Mouse (Mus musculus): ENCODE data around the gene Lgi2.

Gene Lgi2

GRCm38 (mm10) chr5:52565813-52566531, at the start of gene Lgi2:
Gene Lgi2, minus strand, starts transcription at chr5:52566462.
- DNase-seq (ENCODE audit: low spot score): peak; percentile 33

DNA sequence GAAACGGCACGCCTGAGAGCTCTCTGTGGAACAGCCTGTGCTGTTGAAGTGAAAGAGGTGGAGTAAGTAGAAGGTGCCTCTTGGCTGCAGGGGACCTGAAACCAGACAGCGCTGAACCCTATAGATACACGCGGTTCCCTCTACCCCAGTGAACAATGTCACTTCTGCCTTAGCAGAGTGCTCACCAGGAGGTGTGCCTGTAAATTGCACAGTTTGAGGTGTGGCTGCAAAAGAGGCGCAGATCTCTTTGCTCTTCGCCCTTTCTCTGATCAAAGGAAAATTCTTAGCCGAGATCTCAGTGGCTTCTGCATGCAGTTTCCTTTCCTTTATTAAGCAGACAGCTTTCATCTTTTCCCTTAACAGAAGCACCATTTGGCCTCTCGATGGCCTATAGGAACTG, 49.2 kb upstream of the Lgi2 start:
- DNase-seq (ENCODE audit: low spot score): no peak

GRCm38 (mm10) chr5:52614686-52615085, 48.4 kb upstream of the Lgi2 start:
- DNase-seq (ENCODE audit: low spot score): no peak

- no peak for DNase-seq (ENCODE audit: low spot score)
Observed at GRCm38 (mm10) chr5:52612776-52613175, 46.5 kb upstream of the Lgi2 start.

DNA sequence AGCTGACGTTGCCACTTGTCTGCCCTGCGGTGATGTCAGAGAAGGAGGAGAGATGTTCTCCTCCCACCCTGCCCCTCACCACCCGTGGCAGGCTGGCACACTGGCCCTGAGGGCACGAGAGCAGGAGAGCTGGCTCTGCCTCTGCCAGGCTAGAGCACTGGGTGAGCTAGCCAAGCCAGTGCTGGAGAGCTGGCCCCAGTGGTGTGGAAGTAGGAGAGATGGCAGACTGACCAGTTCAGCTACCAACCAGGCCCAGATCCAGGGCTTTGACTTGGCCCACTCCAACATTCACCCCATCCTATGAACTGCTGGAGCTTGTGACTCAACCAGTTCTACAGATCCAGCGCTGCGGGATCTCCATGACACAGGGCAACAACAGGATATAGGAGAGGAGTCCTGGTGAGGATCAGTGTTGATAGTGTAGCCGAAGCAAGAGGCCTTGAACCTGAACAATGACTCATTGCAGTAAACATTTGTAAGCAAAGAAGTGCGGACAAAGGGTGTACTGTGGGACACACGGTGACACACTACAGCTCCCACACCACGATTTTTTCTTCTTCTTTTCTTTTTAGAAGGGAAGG, 45.1 kb upstream of the Lgi2 start:
- no peak for DNase-seq (ENCODE audit: low spot score)

- no peak for DNase-seq (ENCODE audit: low spot score)
Observed at GRCm38 (mm10) chr5:52610306-52610705, 44.0 kb upstream of the Lgi2 start.

DNA sequence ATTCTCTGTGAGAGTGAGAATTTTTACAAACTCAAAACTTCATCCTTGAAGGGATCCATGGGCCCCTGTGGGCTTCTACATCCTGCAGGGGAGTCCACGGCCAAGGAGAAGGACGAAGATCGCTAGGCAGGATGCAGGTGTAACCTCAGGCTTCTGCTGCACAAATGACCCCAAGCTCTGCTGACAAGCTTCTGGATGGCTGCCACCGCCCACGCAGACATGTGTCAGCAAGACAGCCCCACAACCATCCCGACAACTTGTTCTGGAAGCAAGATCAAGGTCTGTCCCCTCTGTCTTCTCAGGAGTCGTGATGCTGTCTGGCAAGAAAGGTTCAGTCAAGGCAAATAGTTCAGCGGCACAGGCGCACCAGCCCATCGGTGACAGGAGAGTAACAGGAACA, 43.4 kb upstream of the Lgi2 start:
- DNase-seq (ENCODE audit: low spot score): no peak

GRCm38 (mm10) chr5:52604582-52605041, 38.4 kb upstream of the Lgi2 start:
- DNase-seq (ENCODE audit: low spot score): no peak

DNA sequence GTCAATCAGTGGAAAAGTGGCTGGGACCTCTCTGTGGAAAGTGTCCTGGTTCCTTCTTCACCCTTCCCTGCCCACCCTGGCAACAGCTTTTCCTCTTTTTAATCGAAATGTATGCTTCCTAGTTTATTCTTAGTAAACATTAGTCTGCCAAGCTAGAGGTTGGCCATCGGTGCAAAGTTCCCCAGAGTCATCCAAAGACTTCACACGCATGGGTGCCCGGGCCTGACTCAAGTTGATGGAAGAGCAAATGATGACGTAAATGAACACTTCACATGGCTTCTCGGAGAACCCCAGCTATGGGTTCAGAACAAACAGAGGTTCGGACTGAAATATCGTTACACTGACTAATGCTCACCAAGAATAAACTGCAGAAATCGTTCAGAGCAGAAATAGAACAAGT, 24.4 kb upstream of the Lgi2 start:
- DNase-seq (ENCODE audit: low spot score): no peak

DNA sequence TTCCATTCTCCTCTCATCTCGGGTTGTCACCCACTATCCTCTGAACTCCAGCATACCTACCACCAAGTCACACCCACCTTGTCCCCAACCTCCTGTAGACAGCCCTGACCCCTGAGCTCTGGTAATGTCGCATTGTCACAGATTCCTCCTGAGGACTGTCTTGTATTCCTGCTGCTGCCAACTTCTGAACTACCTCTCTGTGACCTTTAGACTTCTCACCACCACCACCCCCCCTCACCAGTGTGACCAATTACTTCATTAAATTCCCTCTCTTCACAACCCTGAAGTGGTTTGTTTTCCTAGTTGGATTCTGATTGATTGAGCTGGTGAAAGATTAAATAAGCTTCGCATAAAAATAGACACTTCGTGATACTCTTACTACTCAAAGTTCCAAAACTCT, 22.4 kb upstream of the Lgi2 start:
- no peak for DNase-seq (ENCODE audit: low spot score)

- no peak for DNase-seq (ENCODE audit: low spot score)
Observed at GRCm38 (mm10) chr5:52587291-52587733, 21.1 kb upstream of the Lgi2 start.

GRCm38 (mm10) chr5:52572572-52572971, 6.3 kb upstream of the Lgi2 start:
- no peak for DNase-seq (ENCODE audit: low spot score)

- DNase-seq (ENCODE audit: low spot score): no peak
Observed at GRCm38 (mm10) chr5:52570746-52571145, 4.5 kb upstream of the Lgi2 start.

DNA sequence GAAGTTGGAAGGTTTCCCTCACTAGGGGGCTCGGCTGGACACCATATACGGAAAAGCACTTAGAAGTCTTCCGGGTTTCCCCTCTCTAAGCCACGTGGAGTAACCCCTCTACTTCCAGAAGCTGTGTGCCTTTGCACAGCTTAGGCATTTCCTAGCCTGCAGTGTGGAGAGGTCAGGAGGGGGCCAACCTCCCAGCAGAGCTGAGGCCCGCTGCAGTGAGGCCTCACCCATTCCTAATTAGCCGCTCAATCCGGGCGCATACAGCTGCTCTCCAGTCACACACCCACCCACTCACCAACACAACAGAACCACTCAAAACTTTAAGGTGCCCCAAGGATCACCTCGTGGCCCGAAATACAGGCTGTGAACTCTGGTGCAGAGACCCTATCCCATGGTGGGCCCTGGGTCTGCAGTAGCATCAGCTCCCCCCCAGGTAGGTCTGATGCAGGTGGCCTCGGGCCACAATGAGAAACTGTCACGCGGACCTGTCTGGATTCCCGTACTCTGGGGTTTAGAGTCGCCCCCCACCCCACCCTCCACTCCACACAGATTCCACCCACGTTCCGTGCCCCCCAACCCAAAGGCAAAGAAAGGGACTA, 949 bp downstream of the Lgi2 start:
- DNase-seq (ENCODE audit: low spot score): no peak

GRCm38 (mm10) chr5:52564351-52564750, 1.9 kb downstream of the Lgi2 start:
- no peak for DNase-seq (ENCODE audit: low spot score)

- no peak for DNase-seq (ENCODE audit: low spot score)
Observed at GRCm38 (mm10) chr5:52560240-52560639, 6.0 kb downstream of the Lgi2 start.

GRCm38 (mm10) chr5:52555526-52555925, 10.7 kb downstream of the Lgi2 start:
- no peak for DNase-seq (ENCODE audit: low spot score)

DNA sequence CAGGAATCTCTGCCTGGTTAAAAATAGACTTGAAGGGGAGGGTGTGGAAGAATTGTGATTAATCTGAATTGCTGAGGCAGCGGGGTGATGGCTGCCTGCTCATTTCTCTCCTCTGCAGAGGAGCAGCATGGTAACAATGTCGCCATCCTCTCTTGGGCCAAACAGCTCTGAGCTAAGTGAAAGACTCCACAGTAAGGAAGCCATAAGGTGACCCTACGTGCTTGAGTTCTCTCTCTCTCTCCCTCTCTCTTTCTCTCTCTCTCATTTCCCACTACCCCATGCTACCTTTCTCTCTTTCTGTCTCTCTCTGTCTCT, 15.0 kb downstream of the Lgi2 start:
- DNase-seq (ENCODE audit: low spot score): no peak

DNA sequence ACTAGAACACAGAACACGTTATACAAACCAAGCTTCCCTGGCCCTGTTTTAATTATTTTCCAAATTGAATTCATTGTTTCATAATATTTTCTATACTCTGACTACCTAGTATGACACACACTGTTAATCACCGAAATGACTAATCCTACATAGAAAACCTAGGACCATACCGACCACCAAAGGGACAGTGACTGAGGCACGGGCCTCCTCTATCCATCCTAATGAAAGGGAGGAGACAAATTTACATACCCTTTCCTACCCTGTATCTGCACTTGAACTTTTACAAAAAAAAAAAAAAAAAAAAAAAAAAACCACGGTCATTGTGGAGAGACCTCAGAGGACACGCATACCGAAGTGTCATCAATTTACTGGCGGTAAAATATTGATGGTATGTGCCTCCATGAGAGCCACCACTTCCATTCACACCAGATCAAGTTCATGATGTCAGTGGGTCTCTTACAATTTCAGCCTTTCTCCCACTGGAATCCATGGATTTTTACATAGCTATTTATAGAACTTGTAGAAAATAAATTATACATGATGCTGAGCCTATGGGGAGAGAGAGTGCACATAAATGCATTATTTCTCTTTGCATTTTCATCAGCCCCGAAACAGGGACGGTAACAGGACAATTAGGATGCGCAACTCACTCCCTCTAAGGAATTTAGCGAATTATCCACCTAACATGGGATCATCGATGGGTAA, 15.5 kb downstream of the Lgi2 start:
- DNase-seq (ENCODE audit: low spot score): no peak

DNA sequence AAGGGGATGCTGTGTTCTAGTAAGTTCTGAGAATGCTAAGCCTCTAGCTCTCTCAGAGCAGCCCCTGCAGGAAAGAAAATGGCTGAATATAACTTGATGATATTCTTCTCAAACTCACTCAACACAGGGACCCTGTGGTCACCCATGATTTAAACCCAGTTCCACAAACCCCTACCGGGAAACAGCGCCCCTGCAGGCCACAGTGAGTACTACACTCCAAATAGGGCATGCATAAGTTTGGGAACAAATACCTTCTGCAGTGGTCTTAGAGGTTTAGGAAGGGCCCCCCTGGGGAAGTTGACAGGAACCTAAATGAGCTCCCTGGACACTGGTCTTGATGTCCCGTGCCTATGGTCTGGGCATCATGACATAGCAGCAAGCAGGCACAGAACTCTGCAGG, 19.3 kb downstream of the Lgi2 start:
- peak; percentile 30 for DNase-seq (ENCODE audit: low spot score)

GRCm38 (mm10) chr5:52543770-52544169, 22.5 kb downstream of the Lgi2 start:
- DNase-seq (ENCODE audit: low spot score): no peak

DNA sequence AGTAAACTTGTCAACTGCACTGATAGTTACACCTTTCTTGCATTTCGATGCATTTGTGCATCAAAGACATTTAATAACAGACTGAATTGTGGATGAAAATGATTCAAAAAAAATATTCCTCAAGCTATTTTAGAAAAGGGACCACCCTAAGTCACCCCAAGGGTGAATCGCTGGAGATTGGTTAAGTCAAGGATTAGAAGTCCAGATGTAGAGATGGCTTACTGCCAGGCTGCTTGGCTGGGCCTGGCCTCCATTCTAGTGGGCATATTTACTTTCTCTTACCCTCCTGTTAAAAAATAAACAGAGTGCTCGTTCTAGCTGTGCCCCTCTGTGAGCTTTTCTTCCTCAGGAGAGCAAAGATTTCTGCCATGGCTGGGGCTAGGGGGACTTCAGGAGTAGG, 26.1 kb downstream of the Lgi2 start:
- no peak for DNase-seq (ENCODE audit: low spot score)

GRCm38 (mm10) chr5:52539483-52539882, 26.8 kb downstream of the Lgi2 start:
- no peak for DNase-seq (ENCODE audit: low spot score)

Measured in ovary, postnatal 14 days (tissue).